Mouse (Mus musculus) thymus, postnatal 36 days (tissue): Measurements from ENCODE around the gene Crybb3.

Source experiments
- DNase-seq, 2 experiments: peaks; one replicate each; pipeline ENCODE4 v3.0.0; 2022; ENCODE audit warnings: mixed read lengths in 2 of 2

The Crybb3 gene

GRCm38 (mm10) chr5:113101457-113101856, 20.1 kb upstream of the Crybb3 start:
- DNase-seq = no peak

GRCm38 (mm10) chr5:113100422-113100821, 19.0 kb upstream of the Crybb3 start:
- DNase-seq = no peak

- peak; percentile 73 to 82 for DNase-seq
These were observed 18.2 kb upstream of the Crybb3 start for GRCm38 (mm10) chr5:113099546-113099945.

- no peak for DNase-seq
These were observed 16.2 kb upstream of the Crybb3 start for GRCm38 (mm10) chr5:113097551-113097950.

GRCm38 (mm10) chr5:113095456-113095855, 14.1 kb upstream of the Crybb3 start:
- DNase-seq = no peak

- no peak for DNase-seq
These were observed 11.0 kb upstream of the Crybb3 start for GRCm38 (mm10) chr5:113092406-113092805.

- peak; percentile 30 to 33 for DNase-seq
These were observed 9.8 kb upstream of the Crybb3 start for GRCm38 (mm10) chr5:113091162-113091561.

GRCm38 (mm10) chr5:113090750-113091149, 9.4 kb upstream of the Crybb3 start:
- no peak for DNase-seq

GRCm38 (mm10) chr5:113090077-113090690, 8.8 kb upstream of the Crybb3 start:
- no peak for DNase-seq

GRCm38 (mm10) chr5:113087465-113087864, 6.1 kb upstream of the Crybb3 start:
- no peak for DNase-seq

- no peak for DNase-seq
These were observed 5.6 kb upstream of the Crybb3 start for GRCm38 (mm10) chr5:113086990-113087389.

GRCm38 (mm10) chr5:113086439-113086838, 5.1 kb upstream of the Crybb3 start:
- no peak for DNase-seq

GRCm38 (mm10) chr5:113085931-113086330, 4.5 kb upstream of the Crybb3 start:
- no peak for DNase-seq

GRCm38 (mm10) chr5:113084309-113084708, 2.9 kb upstream of the Crybb3 start:
- no peak for DNase-seq

GRCm38 (mm10) chr5:113082356-113083168, 1.2 kb upstream of the Crybb3 start:
- DNase-seq = no peak

- no peak for DNase-seq
These were observed 364 bp downstream of the Crybb3 start for GRCm38 (mm10) chr5:113081020-113081419.

GRCm38 (mm10) chr5:113079783-113080182, 1.6 kb downstream of the Crybb3 start:
- peak; percentile 12 to 17 for DNase-seq

GRCm38 (mm10) chr5:113078686-113079085, 2.7 kb downstream of the Crybb3 start:
- DNase-seq = no peak

GRCm38 (mm10) chr5:113070017-113070416, 11.4 kb downstream of the Crybb3 start, which contains the start of gene Crybb2:
Gene Crybb2, minus strand, starts transcription at chr5:113070117.
- DNase-seq = no peak

- DNase-seq = peak; percentile 75 to 76
These were observed 27.1 kb downstream of the Crybb3 start for GRCm38 (mm10) chr5:113054308-113054707.

GRCm38 (mm10) chr5:113050581-113051185, 30.7 kb downstream of the Crybb3 start:
- no peak for DNase-seq

- DNase-seq = no peak
These were observed 31.5 kb downstream of the Crybb3 start for GRCm38 (mm10) chr5:113049876-113050275.

- DNase-seq = no peak
These were observed 35.7 kb downstream of the Crybb3 start for GRCm38 (mm10) chr5:113045511-113046273.
